Mouse (Mus musculus): ENCODE results near the gene Ptma.
"Not testable (repeated sequence)": the region's sequence is repeated elsewhere in the genome, so short reads cannot be mapped to it uniquely, and the experiment has no call there.

The Ptma gene

GRCm38 (mm10) chr1:86517076-86517475 lies 9.4 kb upstream of the Ptma start:
- no peak for DNase-seq (ENCODE audit: low spot score)

GRCm38 (mm10) chr1:86520361-86520760 lies 6.2 kb upstream of the Ptma start:
- no peak for DNase-seq (ENCODE audit: low spot score)

GRCm38 (mm10) chr1:86522286-86522871 lies 4.1 kb upstream of the Ptma start:
- no peak for DNase-seq (ENCODE audit: low spot score)

GRCm38 (mm10) chr1:86523776-86524618 lies 2.5 kb upstream of the Ptma start:
- no peak for DNase-seq (ENCODE audit: low spot score)

GRCm38 (mm10) chr1:86524619-86525498 lies 1.7 kb upstream of the Ptma start:
- peak; percentile 100 for DNase-seq (ENCODE audit: low spot score)

- peak; percentile 63 for DNase-seq (ENCODE audit: low spot score)
Observed at GRCm38 (mm10) chr1:86525499-86526115, 919 bp upstream of the Ptma start.

GRCm38 (mm10) chr1:86526789-86527598 lies 468 bp downstream of the Ptma start:
- DNase-seq (ENCODE audit: low spot score) = peak; percentile 34

GRCm38 (mm10) chr1:86527599-86528486 lies 1.3 kb downstream of the Ptma start:
- peak; percentile 97 for DNase-seq (ENCODE audit: low spot score)

- DNase-seq (ENCODE audit: low spot score) = no peak
Observed at GRCm38 (mm10) chr1:86528571-86529180, 2.1 kb downstream of the Ptma start.

- DNase-seq (ENCODE audit: low spot score) = no peak
Observed at GRCm38 (mm10) chr1:86529590-86529989, 3.1 kb downstream of the Ptma start.

GRCm38 (mm10) chr1:86530871-86531546 lies 4.5 kb downstream of the Ptma start:
- DNase-seq (ENCODE audit: low spot score) = no peak

GRCm38 (mm10) chr1:86531547-86532321 lies 5.2 kb downstream of the Ptma start:
- DNase-seq (ENCODE audit: low spot score) = no peak

- DNase-seq (ENCODE audit: low spot score) = peak; percentile 96
Observed at GRCm38 (mm10) chr1:86532362-86533051, 6.0 kb downstream of the Ptma start.

- no peak for DNase-seq (ENCODE audit: low spot score)
Observed at GRCm38 (mm10) chr1:86533411-86534130, 7.0 kb downstream of the Ptma start.

GRCm38 (mm10) chr1:86538383-86538782 lies 11.9 kb downstream of the Ptma start:
- no peak for DNase-seq (ENCODE audit: low spot score)

GRCm38 (mm10) chr1:86539583-86539982 lies 13.1 kb downstream of the Ptma start:
- not testable (repeated sequence) for DNase-seq (ENCODE audit: low spot score)

GRCm38 (mm10) chr1:86542584-86542983 lies 16.1 kb downstream of the Ptma start:
- DNase-seq (ENCODE audit: low spot score) = no peak

All from ovary, postnatal 14 days (tissue).